Mouse (Mus musculus) thymus, postnatal 36 days (tissue): Measurements from ENCODE around the gene Sh3bgrl2.
"Not testable (repeated sequence)": the region's sequence is repeated elsewhere in the genome, so short reads cannot be mapped to it uniquely, and the experiment has no call there.

Experiments
- DNase-seq, 2 experiments: peaks; one replicate each; pipeline ENCODE4 v3.0.0; 2022; ENCODE audit warnings: mixed read lengths in 2 of 2

Sh3bgrl2 gene

DNA sequence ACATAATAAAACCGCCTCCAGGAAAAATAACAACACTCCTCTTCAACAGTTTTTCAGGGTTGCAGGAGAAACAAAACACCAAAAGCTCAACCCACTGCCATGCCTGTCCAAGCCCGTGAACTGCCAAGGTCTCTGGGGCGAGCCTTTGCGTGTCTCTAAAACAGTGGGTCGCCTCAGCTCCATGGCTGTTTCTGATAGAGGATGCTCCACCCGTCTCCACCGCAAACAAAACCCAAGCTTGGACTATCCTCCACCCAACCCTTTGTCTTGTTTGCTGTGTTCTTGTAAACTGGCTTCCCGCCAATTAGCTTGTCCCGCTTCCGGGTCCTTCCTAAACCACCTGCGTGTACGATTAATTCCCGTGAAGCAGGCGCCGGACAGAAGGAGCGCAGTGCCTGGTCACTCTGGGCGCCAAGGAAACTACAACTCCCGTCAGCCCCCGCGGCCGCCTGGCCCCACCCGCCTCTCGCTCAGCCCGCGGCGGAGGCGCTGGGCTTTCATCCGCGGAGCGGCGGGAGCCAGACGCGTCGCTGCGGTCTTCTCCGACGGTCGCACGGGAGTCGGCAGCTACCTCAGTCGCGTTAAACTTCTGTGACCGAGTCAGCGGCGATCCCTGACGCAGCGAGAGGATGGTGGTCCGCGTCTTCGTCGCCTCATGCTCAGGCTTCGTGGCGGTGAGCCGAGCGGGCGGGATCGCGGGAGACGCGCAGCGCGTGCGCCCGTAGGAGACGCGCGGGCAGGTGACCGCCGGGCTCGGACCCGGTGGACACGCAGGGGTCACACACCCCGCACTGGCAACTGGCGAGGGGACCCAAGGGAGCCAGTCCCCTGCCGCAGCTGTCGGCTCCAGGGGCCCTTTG lies at the start of gene Sh3bgrl2:
TSS of gene Sh3bgrl2 (plus strand) at position 498 of the 860 bp plus-strand sequence.
- peak; percentile 42 to 49 for DNase-seq

GRCm38 (mm10) chr9:83519081-83519480 lies 29.0 kb upstream of the Sh3bgrl2 start:
- not testable (repeated sequence) for DNase-seq

DNA sequence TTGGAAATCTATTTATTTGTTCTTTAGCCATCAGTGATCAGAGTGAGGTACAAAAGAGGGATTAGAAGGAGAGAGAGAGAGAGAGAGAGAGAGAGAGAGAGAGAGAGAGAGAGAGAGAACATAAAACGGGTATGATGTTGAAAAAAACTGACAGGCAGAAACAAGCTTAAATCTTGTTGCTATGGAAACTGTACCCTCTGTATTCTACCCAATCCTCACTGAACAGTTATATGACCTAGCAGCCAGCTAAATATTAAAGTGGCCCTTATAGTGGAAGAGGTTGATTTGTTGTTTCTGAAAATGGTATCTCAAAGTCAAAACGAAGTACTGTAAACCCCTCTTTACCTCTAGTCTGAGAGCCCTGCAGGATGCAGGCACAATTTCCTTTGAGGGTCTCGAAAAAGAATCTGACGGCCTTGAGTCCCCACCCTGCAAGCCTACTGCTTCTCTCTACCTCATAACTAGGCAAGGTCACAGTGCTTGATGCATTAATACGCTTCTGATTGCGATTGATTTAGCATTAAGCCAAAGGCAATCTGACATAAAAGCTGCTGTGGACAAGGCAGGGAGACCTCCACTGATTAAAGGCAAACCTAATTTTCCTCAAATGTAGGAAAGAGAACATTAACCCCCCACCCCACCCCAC lies 28.5 kb upstream of the Sh3bgrl2 start:
- DNase-seq: no peak

DNA sequence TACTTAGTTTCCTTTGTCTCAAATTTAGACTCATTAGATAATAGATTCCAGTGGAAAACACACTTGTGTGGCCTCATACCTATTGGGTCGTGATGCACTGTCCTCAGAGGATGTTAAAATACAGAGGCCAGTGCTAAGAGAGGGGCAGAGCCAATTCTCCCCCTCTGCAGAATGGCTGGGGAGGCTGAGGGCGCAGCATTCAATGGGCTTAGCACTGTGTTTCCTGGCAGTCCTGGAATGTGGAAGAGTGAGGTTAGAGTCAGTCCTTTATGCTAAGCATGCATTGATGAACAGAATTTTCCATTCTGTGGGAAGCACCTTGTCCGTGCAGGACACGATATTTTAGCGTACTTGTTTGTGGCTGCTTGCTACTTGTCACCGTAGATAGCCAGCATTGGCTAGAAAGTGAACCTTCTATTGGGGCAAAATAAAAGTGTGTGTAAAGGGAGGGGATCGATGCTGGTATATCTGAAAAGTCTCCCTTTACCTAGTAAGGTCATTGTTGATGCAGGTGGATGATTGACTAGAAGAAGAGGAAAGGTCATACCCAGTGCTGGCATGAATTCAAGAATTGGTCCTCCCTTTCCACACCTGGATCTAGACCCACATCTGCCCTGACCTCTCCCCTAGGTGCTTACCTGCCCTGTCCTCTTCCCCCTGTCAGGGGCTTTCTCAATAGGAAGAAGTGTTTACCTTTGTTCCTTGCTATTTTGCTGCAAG lies 20.6 kb upstream of the Sh3bgrl2 start:
- DNase-seq: no peak

GRCm38 (mm10) chr9:83533044-83533769 lies 14.9 kb upstream of the Sh3bgrl2 start:
- no peak for DNase-seq

GRCm38 (mm10) chr9:83536959-83537358 lies 11.2 kb upstream of the Sh3bgrl2 start:
- no peak for DNase-seq

DNA sequence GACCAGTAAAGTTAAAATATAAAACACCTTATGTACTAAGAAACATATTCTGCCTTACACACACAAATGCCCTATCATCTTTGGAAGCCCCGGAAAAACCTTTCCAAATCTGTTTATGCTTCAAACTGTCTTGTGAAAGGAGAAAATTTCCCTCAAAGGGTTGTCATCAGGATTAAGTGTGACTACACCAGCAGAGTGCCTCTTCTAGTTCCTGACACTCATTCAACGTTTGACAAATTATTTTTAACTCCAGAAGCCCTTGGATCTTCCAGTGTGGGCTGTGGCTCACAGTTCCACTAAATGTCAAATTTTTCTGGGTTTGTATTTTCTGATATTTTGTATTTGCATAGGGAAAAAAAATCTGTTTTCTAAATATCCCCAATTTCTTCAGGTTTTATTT lies 10.6 kb upstream of the Sh3bgrl2 start:
- no peak for DNase-seq

- DNase-seq: no peak
Observed at GRCm38 (mm10) chr9:83537921-83538536, 10.1 kb upstream of the Sh3bgrl2 start.

- no peak for DNase-seq
Observed at GRCm38 (mm10) chr9:83539809-83540491, 8.2 kb upstream of the Sh3bgrl2 start.

DNA sequence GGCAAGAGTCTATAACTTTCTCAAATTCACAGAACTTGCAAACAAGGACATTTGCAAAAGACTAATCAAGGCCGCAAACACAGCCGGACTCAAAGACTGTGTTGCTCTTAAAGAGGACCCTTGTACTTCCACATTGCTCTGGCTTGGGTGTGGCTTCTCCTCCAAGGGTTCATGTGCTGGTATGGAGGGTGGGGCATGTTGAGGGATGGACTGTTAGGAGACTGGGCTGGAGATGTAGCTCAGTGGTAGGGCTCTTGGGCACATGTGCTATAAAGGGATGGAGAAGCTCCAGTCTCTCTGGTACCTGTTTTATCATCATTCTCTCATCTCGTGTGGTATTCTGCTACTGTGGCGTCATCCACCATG lies 7.7 kb upstream of the Sh3bgrl2 start:
- DNase-seq: no peak

GRCm38 (mm10) chr9:83540975-83541374 lies 7.2 kb upstream of the Sh3bgrl2 start:
- no peak for DNase-seq

DNA sequence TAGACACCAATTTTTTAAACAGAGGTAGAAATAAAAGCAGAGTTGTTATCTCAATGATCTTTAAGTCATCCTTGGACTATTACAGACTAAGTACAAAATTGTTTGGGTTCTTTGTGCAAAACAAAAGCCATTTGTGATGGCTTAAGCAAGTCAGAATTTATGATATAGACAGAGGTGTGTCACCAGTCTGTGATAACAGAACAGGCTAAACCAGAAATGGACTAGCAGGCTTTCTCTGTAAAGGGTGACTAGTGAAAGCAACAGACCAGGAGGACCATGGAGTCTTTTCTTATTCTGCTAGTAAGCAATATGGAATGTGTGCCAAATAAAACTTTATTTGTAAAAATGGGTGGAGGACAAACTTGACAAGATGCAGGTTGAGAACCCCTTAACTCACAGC lies 2.9 kb upstream of the Sh3bgrl2 start:
- DNase-seq: no peak

DNA sequence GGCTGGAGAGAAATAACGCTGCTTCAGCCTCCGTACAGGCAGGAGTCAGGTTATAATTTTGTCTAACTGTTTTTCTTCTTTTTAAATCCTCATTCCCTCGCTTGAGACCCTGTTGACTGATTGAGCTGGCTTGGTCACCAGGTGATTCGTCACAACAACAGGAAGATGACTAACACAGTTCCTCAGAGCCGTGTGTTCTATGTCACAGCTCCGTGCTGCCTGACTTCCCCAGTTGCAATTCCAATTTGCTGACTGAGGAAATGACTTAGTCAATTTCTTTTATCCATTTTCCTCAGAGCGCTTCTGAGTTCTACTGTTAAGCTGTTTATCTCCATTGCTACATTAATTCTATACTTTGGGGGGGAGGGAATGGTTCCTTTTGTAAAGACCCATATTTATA lies 1.8 kb upstream of the Sh3bgrl2 start:
- DNase-seq: no peak

DNA sequence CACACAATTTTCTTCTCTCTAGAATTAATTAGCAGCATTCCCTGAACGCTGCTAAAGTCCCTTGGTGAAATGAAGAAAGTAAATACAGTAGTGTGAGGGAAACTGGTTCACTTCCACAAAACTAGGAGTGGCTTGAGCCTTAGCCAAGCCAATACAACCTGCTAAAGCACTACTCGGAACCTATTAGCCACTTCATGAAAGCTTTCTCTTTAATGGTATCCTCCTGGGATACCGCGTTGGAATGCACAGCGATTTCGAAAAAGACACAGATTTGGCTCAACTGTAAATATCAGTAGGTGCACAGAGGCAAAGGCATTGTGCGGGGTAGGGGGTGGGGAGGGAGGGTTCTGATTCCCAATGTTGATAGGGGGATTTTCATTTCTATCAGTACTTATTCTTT lies 898 bp upstream of the Sh3bgrl2 start:
- DNase-seq: no peak

DNA sequence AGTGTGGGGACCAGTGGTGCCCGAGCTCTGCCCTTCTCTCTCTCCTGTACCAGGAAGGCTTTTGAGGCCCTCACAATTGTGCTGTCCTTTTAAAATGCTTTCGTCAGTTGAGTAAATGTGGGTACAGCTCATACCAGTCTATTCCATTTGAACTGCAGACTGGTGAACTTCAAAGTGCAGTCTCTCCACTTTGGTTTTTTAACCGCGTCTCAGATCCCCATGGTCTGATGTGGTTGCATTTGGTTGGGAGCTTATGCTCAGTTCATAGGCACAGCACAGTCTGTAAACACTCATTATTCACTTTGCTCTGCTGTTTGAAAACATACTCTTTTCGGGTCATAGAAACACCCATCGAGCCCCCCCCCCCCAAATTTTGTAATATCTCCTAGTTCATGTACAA lies 1.7 kb downstream of the Sh3bgrl2 start:
- peak in 1 of 2 experiments; percentile 12 for DNase-seq

DNA sequence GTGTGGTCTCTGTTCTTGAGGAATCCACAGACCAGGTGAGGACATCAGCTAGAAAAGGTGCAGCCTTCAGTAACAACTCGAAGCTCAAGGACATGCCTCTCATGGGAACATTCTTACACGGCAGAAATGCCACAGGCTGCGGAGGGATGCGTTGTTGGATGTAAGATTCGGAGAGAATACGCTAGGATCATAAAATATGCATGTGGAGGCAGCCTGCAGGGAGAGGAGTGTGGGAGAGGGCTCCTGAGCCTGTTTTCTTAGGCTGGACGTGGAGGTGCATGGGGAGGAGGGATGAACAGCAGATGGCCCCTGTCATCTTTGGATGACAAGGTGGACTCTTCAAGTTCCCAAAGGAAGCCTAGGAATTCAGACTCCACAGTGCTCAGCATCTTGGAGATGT lies 3.0 kb downstream of the Sh3bgrl2 start:
- DNase-seq: no peak

DNA sequence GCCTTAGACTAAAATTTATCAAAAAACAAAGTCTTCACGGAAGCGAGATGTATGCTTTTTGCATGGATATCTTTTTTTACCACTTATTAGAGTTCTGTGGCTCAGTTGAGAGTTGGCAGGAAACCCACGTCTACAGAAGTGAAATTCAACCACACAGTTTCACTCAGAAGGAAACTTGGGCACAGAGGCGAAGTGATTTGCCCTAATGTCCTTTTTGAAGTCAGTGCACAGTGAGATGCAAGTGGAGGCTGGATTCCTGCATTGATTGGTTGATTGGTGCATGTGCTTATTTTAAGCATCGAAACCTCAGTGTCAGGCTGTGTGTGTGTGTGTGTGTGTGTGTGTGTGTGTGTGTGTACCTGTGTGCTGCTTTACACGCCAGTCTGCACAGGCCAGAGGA lies 3.5 kb downstream of the Sh3bgrl2 start:
- no peak for DNase-seq

DNA sequence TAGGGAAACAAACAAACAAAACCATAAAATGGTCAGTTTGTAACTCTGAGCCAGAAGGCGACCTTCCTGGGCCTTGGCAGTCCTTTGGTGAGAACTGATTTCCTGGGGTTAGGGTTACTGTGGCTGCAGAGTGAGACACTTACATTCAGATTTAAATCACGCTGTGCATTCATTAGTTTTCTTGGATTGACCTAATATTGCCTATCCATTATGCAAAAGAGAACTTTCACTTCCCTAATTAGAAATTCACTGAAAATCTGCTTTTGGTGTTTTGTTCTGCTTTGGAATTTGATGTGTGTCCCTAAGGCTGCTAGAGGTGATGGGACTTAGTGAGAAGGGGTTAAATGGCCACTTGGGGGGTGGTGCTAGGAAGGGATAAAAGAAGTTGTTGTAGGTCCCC lies 7.5 kb downstream of the Sh3bgrl2 start:
- DNase-seq: no peak

GRCm38 (mm10) chr9:83556236-83556635 lies 8.1 kb downstream of the Sh3bgrl2 start:
- DNase-seq: no peak

DNA sequence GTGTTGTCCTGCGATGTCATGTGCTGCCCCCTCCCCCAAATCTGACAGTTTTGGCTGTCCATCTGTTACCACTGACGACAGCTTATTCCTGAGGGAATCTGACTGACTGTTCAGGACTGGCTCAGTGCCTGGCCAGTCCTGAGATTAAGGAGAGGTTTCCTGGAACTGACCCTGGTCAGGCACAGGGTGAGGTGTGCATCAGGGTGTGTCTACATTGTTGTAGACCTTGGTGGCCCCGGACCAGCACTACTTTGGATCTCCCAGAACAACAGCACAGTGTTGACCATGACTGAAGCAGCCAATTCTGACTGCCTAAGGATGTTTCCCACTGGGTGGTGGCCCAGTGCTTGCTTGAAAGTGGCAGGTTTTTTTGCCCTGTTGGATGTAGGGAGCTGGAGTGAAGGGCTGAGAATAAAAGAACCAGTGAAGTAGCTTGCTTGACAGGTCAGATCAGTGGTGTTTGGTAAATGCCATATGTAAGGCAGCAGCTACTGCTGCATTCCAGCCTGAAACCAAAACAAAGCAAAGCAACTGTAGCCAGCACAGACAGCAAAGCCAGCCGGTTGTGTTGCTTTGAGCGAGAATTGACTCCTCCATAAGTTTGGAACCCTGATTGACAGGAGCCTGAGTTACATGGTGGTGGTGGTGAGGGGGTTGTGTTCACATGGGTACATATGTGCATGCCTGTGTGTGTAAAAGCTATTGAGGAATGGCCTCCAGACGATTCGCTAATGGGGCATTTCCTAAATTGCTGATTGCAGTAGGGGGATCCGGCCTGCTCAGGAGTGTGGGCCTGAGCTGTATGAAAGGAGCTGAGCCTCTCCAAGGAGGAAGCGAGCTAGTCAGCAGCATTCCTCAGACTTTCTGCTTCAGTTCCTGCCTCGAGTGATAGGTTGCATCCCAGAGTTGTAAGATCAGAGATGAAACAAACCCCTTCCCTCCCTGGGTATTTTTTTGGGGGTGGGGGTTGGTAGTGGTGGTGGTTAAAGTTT lies 8.9 kb downstream of the Sh3bgrl2 start:
- no peak for DNase-seq

DNA sequence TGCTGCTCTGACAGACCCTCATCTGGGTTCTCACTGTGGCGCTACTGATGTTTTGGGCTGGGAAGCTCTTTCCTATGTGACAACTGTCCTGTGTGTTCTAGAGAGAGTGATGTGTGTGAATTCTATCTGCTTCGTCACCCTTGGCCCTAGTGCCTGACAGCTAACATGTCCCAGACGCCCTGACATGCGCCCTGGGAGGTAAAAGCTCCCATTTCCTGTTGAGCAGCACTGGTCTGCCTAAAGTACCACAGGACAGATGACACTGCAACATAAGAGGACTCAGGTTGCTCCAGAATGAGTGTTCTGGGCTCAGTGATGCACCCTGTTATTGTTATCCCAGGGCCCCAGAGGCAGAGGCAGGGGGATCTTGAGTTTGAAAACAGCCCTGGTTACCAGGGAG lies 12.5 kb downstream of the Sh3bgrl2 start:
- DNase-seq: no peak
